Mouse (Mus musculus) left cerebral cortex, adult 11 months (tissue): Measurements from ENCODE around the gene Znrf3.
"Not testable (repeated sequence)": the region's sequence is repeated elsewhere in the genome, so short reads cannot be mapped to it uniquely, and the experiment has no call there.

Source experiments
- DNase-seq: peaks from one replicate; pipeline ENCODE4 v3.0.0; 2022; ENCODE audit warnings: low spot score

The Znrf3 gene

GRCm38 (mm10) chr11:5444599-5445451, at the start of gene Znrf3:
Gene Znrf3 (minus strand): TSS chr11:5444847.
- DNase-seq, result peak; percentile 85

GRCm38 (mm10) chr11:5493869-5494268, 49.2 kb upstream of the Znrf3 start:
- no peak for DNase-seq

- DNase-seq, result no peak
Measured at GRCm38 (mm10) chr11:5491912-5492311, 47.3 kb upstream of the Znrf3 start.

- no peak for DNase-seq
Measured at GRCm38 (mm10) chr11:5490989-5491656, 46.5 kb upstream of the Znrf3 start.

GRCm38 (mm10) chr11:5489433-5489832, 44.8 kb upstream of the Znrf3 start:
- not testable (repeated sequence) for DNase-seq

GRCm38 (mm10) chr11:5485193-5486011, 40.8 kb upstream of the Znrf3 start:
- peak; percentile 75 for DNase-seq

GRCm38 (mm10) chr11:5482581-5482980, 37.9 kb upstream of the Znrf3 start:
- no peak for DNase-seq

GRCm38 (mm10) chr11:5478831-5479230, 34.2 kb upstream of the Znrf3 start:
- no peak for DNase-seq

- DNase-seq, result no peak
Measured at GRCm38 (mm10) chr11:5478193-5478592, 33.5 kb upstream of the Znrf3 start.

- DNase-seq, result no peak
Measured at GRCm38 (mm10) chr11:5476806-5477205, 32.2 kb upstream of the Znrf3 start.

- DNase-seq, result not testable (repeated sequence)
Measured at GRCm38 (mm10) chr11:5475556-5476118, 31.0 kb upstream of the Znrf3 start.

GRCm38 (mm10) chr11:5474130-5474529, 29.5 kb upstream of the Znrf3 start:
- DNase-seq, result peak; percentile 63

GRCm38 (mm10) chr11:5470055-5470454, 25.4 kb upstream of the Znrf3 start:
- DNase-seq, result no peak

GRCm38 (mm10) chr11:5469084-5469483, 24.4 kb upstream of the Znrf3 start:
- no peak for DNase-seq

GRCm38 (mm10) chr11:5468471-5468870, 23.8 kb upstream of the Znrf3 start:
- DNase-seq, result no peak

GRCm38 (mm10) chr11:5451923-5452322, 7.3 kb upstream of the Znrf3 start:
- DNase-seq, result no peak

GRCm38 (mm10) chr11:5451341-5451740, 6.7 kb upstream of the Znrf3 start:
- DNase-seq, result no peak

GRCm38 (mm10) chr11:5450701-5451100, 6.1 kb upstream of the Znrf3 start:
- DNase-seq, result no peak

- no peak for DNase-seq
Measured at GRCm38 (mm10) chr11:5445452-5445953, 856 bp upstream of the Znrf3 start.

GRCm38 (mm10) chr11:5444234-5444598, 431 bp downstream of the Znrf3 start:
- no peak for DNase-seq

GRCm38 (mm10) chr11:5443511-5444233, 975 bp downstream of the Znrf3 start:
- no peak for DNase-seq
